9 mouse cellular contexts compared by ENCODE assay signal in genomic region chr4:82537279-82537967, GRCm38 (mm10).
A peak's percentile ranks its signal among the peaks of the same experiment; 100 is the strongest.
DNase-seq lines count a peak whose midpoint lies in the region; ATAC-seq and TF ChIP-seq lines count a peak whose summit lies in the region.
"Had no signal": no experiment of that assay in that cellular context is flagged by ENCODE, and none has a peak within 500 bp of the region (broad histone marks: within the 10 kb centered on the region; RNA-seq: fewer than 3 reads in every experiment).

No protein-coding gene starts in this region.

- H3K4me3 ChIP-seq in heart, adult 2 months = peak overlapping the region; percentile 62
- peak overlapping the region; percentile 44 for H3K4me3 ChIP-seq in intestine, postnatal 0 days (ENCODE audit: low read depth, low read length)
- peak overlapping the region in 1 of 2 experiments; percentile 15; a peak in 2 of 4 replicates for H3K4me3 ChIP-seq in liver, embryonic 14.5 days (ENCODE audit: insufficient read depth in 1 of 2, low read depth in 2 of 2, low read length in 2 of 2)
- H3K4me3 ChIP-seq: erythroblast, embryonic 14.5 days had no signal

- TF ChIP-seq CTCF in heart, adult 2 months (IDR thresholded peaks at IDR 0.05) = no peak
- no peak for TF ChIP-seq CTCF in intestine, postnatal 0 days (IDR thresholded peaks at IDR 0.05; ENCODE audit: low read depth)
- TF ChIP-seq CTCF in liver, embryonic 14.5 days (IDR thresholded peaks at IDR 0.05; ENCODE audit: low read depth) = no peak

- H3K36me3 ChIP-seq in heart, adult 2 months (ENCODE audit: control insufficient read depth, insufficient read depth, low read length) = peaks cover 2% of the 10 kb centered on the region; the same call in 1 of the 2 replicates
- no peaks in the 10 kb centered on the region for H3K36me3 ChIP-seq in intestine, postnatal 0 days (ENCODE audit: control insufficient read depth, insufficient read depth)
- no peaks in the 10 kb centered on the region for H3K36me3 ChIP-seq in liver, embryonic 14.5 days (replicated peaks; ENCODE audit: control insufficient read depth, insufficient read depth, low read depth)

- DNase-seq in layer of hippocampus, adult 11-12 months (ENCODE audit: low spot score) = peak; percentile 49
- no peak for DNase-seq in layer of hippocampus, adult 9-10 months (ENCODE audit: low spot score)
- DNase-seq in cerebellum, postnatal 25 days = peak; percentile 70 to 80
- DNase-seq in heart, adult 2 months = peak; percentile 70 to 80
- DNase-seq in liver, embryonic 14.5 days (ENCODE audit: low read depth in 3 of 3, low spot score in 3 of 3) = no peak
- peak; percentile 65 for DNase-seq in retina, embryonic 14.5 days (ENCODE audit: low spot score)

- H3K4me1 ChIP-seq in heart, adult 2 months (ENCODE audit: control insufficient read depth, insufficient read depth, low read length) = peaks cover 12% of the 10 kb centered on the region
- peaks cover 6% of the 10 kb centered on the region; the same call in 1 of the 2 replicates for H3K4me1 ChIP-seq in intestine, postnatal 0 days (replicated peaks; ENCODE audit: control insufficient read depth, insufficient read depth, low read length)
- H3K4me1 ChIP-seq in liver, embryonic 14.5 days (replicated peaks; ENCODE audit: control insufficient read depth in 2 of 2, insufficient read depth in 2 of 2, low read length in 1 of 2) = no peaks in the 10 kb centered on the region; a peak in 1 of 4 replicates

- intact Hi-C loops in heart, adult 2 months (cut with DNase I) = loop anchor here (5.0 to 10.0 kb wide), 6 partner anchors 90 to 1363 kb away; no protein-coding TSS in a partner anchor

- peak; percentile 30; the same call in 1 of the 2 replicates for TF ChIP-seq POLR2A in heart, adult 2 months (IDR thresholded peaks at IDR 0.05; ENCODE audit: insufficient read depth, low read depth, low read length)

- H3K4me2 ChIP-seq in intestine, postnatal 0 days (replicated peaks; ENCODE audit: low read depth) = peak overlapping the region; percentile 77
- peak overlapping the region; percentile 30 for H3K4me2 ChIP-seq in liver, embryonic 14.5 days (ENCODE audit: low read depth)

- ATAC-seq in intestine, postnatal 0 days = no peak
- no peak for ATAC-seq in liver, embryonic 14.5 days (ENCODE audit: insufficient read depth)
- ATAC-seq in frontal cortex, adult (ENCODE audit: low TSS enrichment) = no peak

- no peaks in the 10 kb centered on the region for H3K27me3 ChIP-seq in heart, adult 2 months (ENCODE audit: control insufficient read depth, insufficient read depth, low read length)
- peaks cover 39% of the 10 kb centered on the region for H3K27me3 ChIP-seq in intestine, postnatal 0 days (replicated peaks; ENCODE audit: control insufficient read depth, insufficient read depth, low read length)
- H3K27me3 ChIP-seq in liver, embryonic 14.5 days (ENCODE audit: control insufficient read depth, insufficient read depth, low read length) = peaks cover 26% of the 10 kb centered on the region

- peak overlapping the region; percentile 89 for H3K9ac ChIP-seq in heart, adult 2 months (ENCODE audit: low read depth, low read length)
- H3K9ac ChIP-seq in intestine, postnatal 0 days (ENCODE audit: low read depth, low read length) = 0 out of 2 replicates have a peak overlapping the region, but pooled peaks have one; percentile 26
- H3K9ac ChIP-seq in liver, embryonic 14.5 days (replicated peaks) = no peak overlapping the region

- no peaks in the 10 kb centered on the region for H3K9me3 ChIP-seq in intestine, postnatal 0 days (ENCODE audit: control insufficient read depth)
- H3K9me3 ChIP-seq in liver, embryonic 14.5 days (ENCODE audit: control insufficient read depth, low read length) = no peaks in the 10 kb centered on the region

- peak overlapping the region; percentile 76 for H3K27ac ChIP-seq in heart, adult 2 months
- H3K27ac ChIP-seq in intestine, postnatal 0 days (ENCODE audit: low read depth, low read length) = no peak overlapping the region
- no peak overlapping the region for H3K27ac ChIP-seq in liver, embryonic 14.5 days

- TF ChIP-seq EP300 in heart, adult 2 months (IDR thresholded peaks at IDR 0.05; ENCODE audit: insufficient read depth, low read depth, low read length) = no peak
- TF ChIP-seq EP300 in liver, embryonic 14.5 days (IDR thresholded peaks at IDR 0.05; ENCODE audit: low read depth) = no peak

- no peaks in the 10 kb centered on the region for H3K79me2 ChIP-seq in heart, adult 2 months (replicated peaks; ENCODE audit: control insufficient read depth, insufficient read depth, low read length)

- WGBS in heart, adult 2 months = 12% methylated on average over 28 of the region's 28 CpGs
- 4% methylated on average over 28 of the region's 28 CpGs for WGBS in intestine, postnatal 0 days
- WGBS in liver, embryonic 14.5 days (ENCODE audit: insufficient replicate concordance) = under 1% methylated on average over 28 of the region's 28 CpGs

Comparison
In these comparisons a context has a peak if more than half of its experiments do, and no peak if none do; other contexts are left out.
1. DNase-seq: peak in layer of hippocampus, adult 11-12 months (single experiment), cerebellum, postnatal 25 days (2 of 2), heart, adult 2 months (2 of 2) and retina, embryonic 14.5 days (single experiment); none in layer of hippocampus, adult 9-10 months (single experiment) and liver, embryonic 14.5 days (0 of 3).